Mouse (Mus musculus) cerebellum, adult 2 months (tissue): ENCODE results near the gene Ivd.

Source experiments
- CTCF ChIP-seq: fragments of 200-500 bp; IDR thresholded peaks from 2 replicates; pipeline ENCODE4 v1.5.1; 2011; ENCODE audit warnings: low read depth, mild to moderate bottlenecking, control low read depth, low read length, moderate library complexity, borderline replicate concordance; ENCODE audit not compliant: insufficient read depth
- POLR2A ChIP-seq: fragments of 200-500 bp; IDR thresholded peaks from 2 replicates; pipeline ENCODE4 v1.6.1; 2011; ENCODE audit warnings: low read length, control low read depth, borderline replicate concordance; ENCODE audit not compliant: insufficient read depth

DNA sequence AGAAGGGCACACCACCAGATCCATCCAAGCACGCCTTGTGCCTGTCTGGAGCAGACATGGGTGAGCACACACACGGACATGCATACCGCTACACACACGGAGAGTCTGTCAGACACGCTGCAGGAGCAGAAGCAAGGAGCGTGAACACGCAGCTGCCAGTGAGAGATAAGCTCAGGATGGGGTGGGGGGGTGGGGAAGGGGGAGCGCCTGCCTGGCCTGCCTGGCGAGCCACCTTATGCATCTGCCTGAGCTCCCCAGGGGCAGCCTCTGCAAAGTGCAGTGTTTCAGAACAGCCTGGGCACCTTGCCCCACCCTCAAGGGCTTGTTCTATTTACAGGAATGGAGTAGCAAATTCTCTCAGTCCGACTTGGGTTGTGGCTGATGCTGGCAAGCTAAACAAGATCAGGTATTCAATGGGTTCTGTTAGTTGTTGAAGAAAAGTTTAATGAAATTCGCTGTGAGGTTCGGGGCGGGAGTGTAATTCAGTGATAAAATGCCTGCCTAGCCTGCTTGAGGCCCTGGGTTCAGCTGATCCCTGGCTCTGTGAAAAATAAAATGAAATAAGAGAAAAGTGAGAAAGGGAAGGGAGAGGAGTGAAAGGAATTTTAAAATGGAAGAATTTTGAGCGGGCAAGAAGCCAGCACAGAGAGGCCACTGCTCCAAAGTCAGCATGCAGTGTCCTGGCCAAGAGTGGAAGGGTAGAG, 26.2 kb downstream of the Ivd start:
- no peak for TF ChIP-seq CTCF
- TF ChIP-seq POLR2A: no peak
